Mouse (Mus musculus) brown adipose tissue, adult 24 weeks (tissue): ENCODE results near the gene Sftpa1. TPM values are rescaled to one million over a fixed set of nuclear protein-coding genes. Genes with fewer than 3 reads are reported as not detected.

Experiments used
- polyA plus RNA-seq: library from polyadenylated mRNA; stranded (reverse); fragments of >200 nt; gene quantifications from 2 replicates; pipeline ENCODE4 v1.2.4, GENCODE M21; 2012; ENCODE audit not compliant: missing spikeins, insufficient read depth, insufficient read length

Sftpa1 gene
- polyA plus RNA-seq, 1 experiment, result not detected

Other genes with a start within 250 kb of the Sftpa1 start
- gene Sh2d4b, start 238.5 kb upstream of the Sftpa1 start, polyA plus RNA-seq, result not detected in 2 replicates
- gene Tspan14, start 165.0 kb upstream of the Sftpa1 start, polyA plus RNA-seq, result 27.1 and 43.2 TPM in 2 replicates
- gene Fam213a, start 118.0 kb upstream of the Sftpa1 start, polyA plus RNA-seq, result 532 and 638 TPM in 2 replicates
- not detected in 2 replicates for gene Dydc2, start 62.6 kb upstream of the Sftpa1 start, polyA plus RNA-seq
- gene Dydc1, start 58.9 kb upstream of the Sftpa1 start, polyA plus RNA-seq, result not detected in 2 replicates
- 0.33 and 2.6 TPM in 2 replicates for gene Mat1a, start 26.7 kb upstream of the Sftpa1 start, polyA plus RNA-seq
- gene Mbl1, start 19.7 kb downstream of the Sftpa1 start, polyA plus RNA-seq, result not detected in 2 replicates
- gene Sftpd, start 53.4 kb downstream of the Sftpa1 start, polyA plus RNA-seq, result not detected in 2 replicates
- gene Gm2832, start 147.0 kb downstream of the Sftpa1 start, polyA plus RNA-seq, result not detected in 2 replicates
- 1.3 TPM in 1 of 2 replicates, not detected in the other for gene Gm5798, start 216.8 kb downstream of the Sftpa1 start, polyA plus RNA-seq